Mouse (Mus musculus) lung, postnatal 0 days (tissue): ENCODE measurements around the gene Opa3.

Experiments used
- CTCF ChIP-seq: IDR thresholded peaks from 2 replicates; pipeline ENCODE4 v1.5.1; 2016; ENCODE audit warnings: antibody characterized with exemption, mild to moderate bottlenecking
- EP300 ChIP-seq: IDR thresholded peaks from 2 replicates; pipeline ENCODE4 v1.6.1; 2016; ENCODE audit warnings: antibody characterized with exemption, mild to moderate bottlenecking, control low read depth

- TF ChIP-seq CTCF (no peak), EP300 (no peak)
Observed at GRCm38 (mm10) chr7:19184758-19185157, 43.4 kb upstream of the Opa3 start.
